Mouse (Mus musculus) lung, postnatal 0 days (tissue): Measurements from ENCODE around the gene Csnk1e.

Experiments
- CTCF ChIP-seq: IDR thresholded peaks from 2 replicates; pipeline ENCODE4 v1.5.1; 2016; ENCODE audit warnings: antibody characterized with exemption, mild to moderate bottlenecking
- EP300 ChIP-seq: IDR thresholded peaks from 2 replicates; pipeline ENCODE4 v1.6.1; 2016; ENCODE audit warnings: antibody characterized with exemption, mild to moderate bottlenecking, control low read depth

DNA sequence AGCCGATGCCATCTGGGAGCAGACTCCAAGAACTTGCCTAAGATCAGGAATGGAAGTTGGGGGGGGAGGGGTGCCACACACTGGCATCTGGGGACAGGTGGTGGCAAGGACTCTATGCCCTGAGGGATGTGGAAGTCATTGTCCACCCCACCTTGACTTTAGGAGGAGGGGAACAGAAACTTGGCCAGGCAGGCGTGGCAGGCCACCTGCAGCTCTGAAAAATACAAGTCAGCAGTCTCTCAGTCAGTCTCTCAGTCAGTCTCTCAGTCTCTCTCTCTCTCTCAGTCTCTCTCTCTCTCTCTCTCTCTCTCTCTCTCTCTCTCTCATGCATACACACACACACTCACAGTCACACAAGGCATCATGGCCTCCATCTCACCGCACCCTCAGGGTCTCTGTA, 37.1 kb downstream of the Csnk1e start:
- TF ChIP-seq CTCF (no peak), EP300 (no peak)
